Mouse (Mus musculus) testis, adult 2 months (tissue): ENCODE results near the gene Piwil4.

Experiments used
- CTCF ChIP-seq: fragments of 200-500 bp; IDR thresholded peaks from 2 replicates; pipeline ENCODE4 v1.5.1; 2012; ENCODE audit warnings: low read depth, mild to moderate bottlenecking, inconsistent platforms, low read length, moderate library complexity; ENCODE audit not compliant: control insufficient read depth, insufficient read depth, insufficient replicate concordance
- POLR2A ChIP-seq: fragments of 200-500 bp; IDR thresholded peaks from 2 replicates; pipeline ENCODE4 v1.6.1; 2012; ENCODE audit warnings: low read depth, mild to moderate bottlenecking, inconsistent platforms, low read length, moderate library complexity; ENCODE audit not compliant: control insufficient read depth

GRCm38 (mm10) chr9:14673109-14673508, 67.4 kb downstream of the Piwil4 start:
- no peak for TF ChIP-seq POLR2A
- no peak for TF ChIP-seq CTCF
